Mouse (Mus musculus): Measurements from ENCODE around the gene Coil. TPM values are rescaled to one million over a fixed set of nuclear protein-coding genes. Genes with fewer than 3 reads are reported as not detected.
"Not testable (repeated sequence)": the region's sequence is repeated elsewhere in the genome, so short reads cannot be mapped to it uniquely, and the experiment has no call there.

Gene Coil
- polyA plus RNA-seq, 1 experiment: 18.8 TPM

- H3K4me1 ChIP-seq (ENCODE audit: control insufficient read depth, insufficient read depth, low read length): no peaks in the 10 kb centered on the region
- peak; percentile 61 for TF ChIP-seq CTCF (IDR thresholded peaks at IDR 0.05; ENCODE audit: extremely low read depth, insufficient read depth, low read length)
- no peak for TF ChIP-seq POLR2A (IDR thresholded peaks at IDR 0.05; ENCODE audit: extremely low read depth, insufficient read depth, low read length)
Observed at GRCm38 (mm10) chr11:88993625-88994024, 23.6 kb downstream of the Coil start.

GRCm38 (mm10) chr11:88994492-88994891 is 24.4 kb downstream of the Coil start:
- TF ChIP-seq CTCF (IDR thresholded peaks at IDR 0.05; ENCODE audit: extremely low read depth, insufficient read depth, low read length) (no peak), POLR2A (IDR thresholded peaks at IDR 0.05; ENCODE audit: extremely low read depth, insufficient read depth, low read length) (no peak)
- Histone ChIP-seq H3K4me1 (ENCODE audit: control insufficient read depth, insufficient read depth, low read length) (no peaks in the 10 kb centered on the region), H3K27ac (ENCODE audit: insufficient read depth, low read length) (no peak overlapping the region)

More at GRCm38 (mm10) chr11:88993625-88994024, 23.6 kb downstream of the Coil start:
- H3K27ac ChIP-seq (ENCODE audit: insufficient read depth, low read length): no peak overlapping the region
- H3K4me3 ChIP-seq (ENCODE audit: insufficient read depth, low read length): no peak overlapping the region

GRCm38 (mm10) chr11:88995616-88996015 is 25.6 kb downstream of the Coil start:
- Histone ChIP-seq H3K27ac (ENCODE audit: insufficient read depth, low read length) (no peak overlapping the region), H3K4me1 (ENCODE audit: control insufficient read depth, insufficient read depth, low read length) (no peaks in the 10 kb centered on the region), H3K4me3 (ENCODE audit: insufficient read depth, low read length) (no peak overlapping the region)
- TF ChIP-seq POLR2A (IDR thresholded peaks at IDR 0.05; ENCODE audit: extremely low read depth, insufficient read depth, low read length): no peak
- TF ChIP-seq CTCF (IDR thresholded peaks at IDR 0.05; ENCODE audit: extremely low read depth, insufficient read depth, low read length): no peak

More at GRCm38 (mm10) chr11:88994492-88994891, 24.4 kb downstream of the Coil start:
- no peak overlapping the region for H3K4me3 ChIP-seq (ENCODE audit: insufficient read depth, low read length)

GRCm38 (mm10) chr11:88996427-88996826 is 26.4 kb downstream of the Coil start:
- no peak for TF ChIP-seq POLR2A (IDR thresholded peaks at IDR 0.05; ENCODE audit: extremely low read depth, insufficient read depth, low read length)
- no peak for TF ChIP-seq CTCF (IDR thresholded peaks at IDR 0.05; ENCODE audit: extremely low read depth, insufficient read depth, low read length)
- H3K4me1 ChIP-seq (ENCODE audit: control insufficient read depth, insufficient read depth, low read length): no peaks in the 10 kb centered on the region
- no peak overlapping the region for H3K4me3 ChIP-seq (ENCODE audit: insufficient read depth, low read length)
- no peak overlapping the region for H3K27ac ChIP-seq (ENCODE audit: insufficient read depth, low read length)

GRCm38 (mm10) chr11:88997343-88997742 is 27.3 kb downstream of the Coil start:
- not testable (repeated sequence) for H3K27ac ChIP-seq (ENCODE audit: insufficient read depth, low read length); H3K4me3 ChIP-seq (ENCODE audit: insufficient read depth, low read length); H3K4me1 ChIP-seq (ENCODE audit: control insufficient read depth, insufficient read depth, low read length)

- Histone ChIP-seq H3K4me3 (ENCODE audit: insufficient read depth, low read length) (no peak overlapping the region), H3K27ac (ENCODE audit: insufficient read depth, low read length) (no peak overlapping the region), H3K4me1 (ENCODE audit: control insufficient read depth, insufficient read depth, low read length) (no peaks in the 10 kb centered on the region)
- no peak for TF ChIP-seq CTCF (IDR thresholded peaks at IDR 0.05; ENCODE audit: extremely low read depth, insufficient read depth, low read length)
Observed at GRCm38 (mm10) chr11:88998406-88998805, 28.4 kb downstream of the Coil start.

- TF ChIP-seq CTCF (IDR thresholded peaks at IDR 0.05; ENCODE audit: extremely low read depth, insufficient read depth, low read length): no peak
- TF ChIP-seq POLR2A (IDR thresholded peaks at IDR 0.05; ENCODE audit: extremely low read depth, insufficient read depth, low read length): peak; percentile 54; the same call in 1 of the 2 replicates
- Histone ChIP-seq H3K4me3 (ENCODE audit: insufficient read depth, low read length) (peak within 1 kb of the TSS; percentile 42), H3K27ac (ENCODE audit: insufficient read depth, low read length) (0 out of 2 replicates have a peak within 1 kb of the TSS, but pooled peaks have one; percentile 21), H3K4me1 (ENCODE audit: control insufficient read depth, insufficient read depth, low read length) (no peaks in the 10 kb centered on the region; the same call in 1 of the 2 replicates)
Observed at GRCm38 (mm10) chr11:88998974-88999722, 29.1 kb downstream of the Coil start, which contains the start of gene Trim25. Gene Trim25 (plus strand): TSS chr11:88999376.

GRCm38 (mm10) chr11:88999723-89000526 is 29.9 kb downstream of the Coil start:
- Histone ChIP-seq H3K4me1 (ENCODE audit: control insufficient read depth, insufficient read depth, low read length) (no peaks in the 10 kb centered on the region; the same call in 1 of the 2 replicates), H3K4me3 (ENCODE audit: insufficient read depth, low read length) (peak overlapping the region; percentile 42), H3K27ac (ENCODE audit: insufficient read depth, low read length) (0 out of 2 replicates have a peak overlapping the region, but pooled peaks have one; percentile 21)
- TF ChIP-seq CTCF (IDR thresholded peaks at IDR 0.05; ENCODE audit: extremely low read depth, insufficient read depth, low read length): no peak

GRCm38 (mm10) chr11:89000527-89000819 is 30.4 kb downstream of the Coil start:
- Histone ChIP-seq H3K27ac (ENCODE audit: insufficient read depth, low read length) (no peak overlapping the region), H3K4me1 (ENCODE audit: control insufficient read depth, insufficient read depth, low read length) (no peaks in the 10 kb centered on the region; the same call in 1 of the 2 replicates), H3K4me3 (ENCODE audit: insufficient read depth, low read length) (no peak overlapping the region; the same call in 1 of the 2 replicates)
- TF ChIP-seq CTCF (IDR thresholded peaks at IDR 0.05; ENCODE audit: extremely low read depth, insufficient read depth, low read length) (no peak), POLR2A (IDR thresholded peaks at IDR 0.05; ENCODE audit: extremely low read depth, insufficient read depth, low read length) (no peak)

- no peak for TF ChIP-seq POLR2A (IDR thresholded peaks at IDR 0.05; ENCODE audit: extremely low read depth, insufficient read depth, low read length)
- TF ChIP-seq CTCF (IDR thresholded peaks at IDR 0.05; ENCODE audit: extremely low read depth, insufficient read depth, low read length): no peak
- Histone ChIP-seq H3K4me1 (ENCODE audit: control insufficient read depth, insufficient read depth, low read length) (no peaks in the 10 kb centered on the region; the same call in 1 of the 2 replicates), H3K27ac (ENCODE audit: insufficient read depth, low read length) (no peak overlapping the region), H3K4me3 (ENCODE audit: insufficient read depth, low read length) (no peak overlapping the region)
Observed at GRCm38 (mm10) chr11:89001569-89001968, 31.5 kb downstream of the Coil start.

Data from cortical plate, adult 2 months (tissue).